Mouse (Mus musculus) kidney, adult 2 months (tissue): ENCODE data around the gene Smim14.

Source experiments
- CTCF ChIP-seq: fragments of 200-500 bp; conservative IDR thresholded peaks from 2 replicates; pipeline ENCODE4 v1.5.1; 2011; ENCODE audit warnings: low read depth, mild to moderate bottlenecking, control low read depth, low read length, moderate library complexity, mixed read lengths; ENCODE audit not compliant: insufficient read depth, insufficient read length
- POLR2A ChIP-seq: fragments of 200-500 bp; IDR thresholded peaks from one replicate; pipeline ENCODE4 v1.6.1; 2011; ENCODE audit warnings: low read depth, low read length, control low read depth

DNA sequence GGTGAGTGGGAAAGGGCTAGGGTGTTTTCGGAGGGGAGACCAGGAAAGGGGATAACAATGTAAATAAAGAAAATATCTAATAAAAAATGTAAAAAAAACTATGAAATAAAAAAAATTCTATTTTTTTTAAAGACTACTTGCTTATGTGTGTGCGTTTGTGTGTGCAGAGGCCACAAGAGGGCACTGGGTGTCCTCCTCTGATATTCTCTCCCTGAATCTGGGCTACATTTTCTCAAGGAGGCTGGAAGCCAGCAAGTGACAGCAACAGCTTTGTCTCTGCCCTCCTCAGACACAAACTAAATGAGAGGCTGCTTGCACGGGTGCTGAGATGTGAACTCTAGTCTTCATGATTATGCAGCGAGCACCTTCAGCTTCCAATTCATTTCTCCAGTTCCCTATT, 58.8 kb downstream of the Smim14 start:
- TF ChIP-seq POLR2A, result no peak
- TF ChIP-seq CTCF, result peak; percentile 48
